ENCODE assay signal across 8 mouse cellular contexts in the genomic region with DNA sequence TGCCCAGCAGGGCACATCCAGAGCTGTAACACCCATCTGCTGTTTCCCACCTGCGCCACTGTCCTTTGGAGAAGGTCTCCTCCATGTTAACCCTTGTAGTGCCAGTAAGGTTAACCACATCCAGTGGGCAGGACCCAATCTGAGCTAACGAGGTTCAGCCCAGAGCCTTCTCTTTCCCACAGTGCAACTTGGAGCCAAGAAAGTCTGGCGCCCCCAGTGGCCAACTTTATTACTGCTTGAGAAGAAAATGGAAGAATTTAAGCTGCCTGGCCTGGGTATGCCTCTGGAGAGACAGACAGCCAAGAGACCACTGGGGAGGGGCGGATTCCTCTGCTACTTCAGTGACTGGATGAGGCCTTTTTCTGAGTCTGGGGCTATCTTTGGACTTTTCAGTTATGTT.
A peak's percentile ranks its signal among the peaks of the same experiment; 100 is the strongest.
DNase-seq lines count a peak whose midpoint lies in the region; TF ChIP-seq lines count a peak whose summit lies in the region.

No protein-coding gene starts in this region.

- no peaks in the 10 kb centered on the region for H3K27me3 ChIP-seq in testis, adult 2 months (ENCODE audit: control insufficient read depth, insufficient read depth, low read length)
- H3K27me3 ChIP-seq in liver, adult 2 months (ENCODE audit: control insufficient read depth, insufficient read depth, low read length): no peaks in the 10 kb centered on the region

- intact Hi-C loops in heart, postnatal 36 days (cut with DNase I): no loop called here

- no peak for DNase-seq in testis, postnatal 14 days (ENCODE audit: low spot score)
- peak; percentile 60 for DNase-seq in adipocyte (ENCODE audit: low spot score)
- DNase-seq in heart, postnatal 36 days: peak; percentile 70 to 78
- no peak for DNase-seq in liver, adult 2 months (ENCODE audit: extremely low read depth, low read depth, low spot score)
- peak; percentile 36 to 40 for DNase-seq in urinary bladder, postnatal 36 days (ENCODE audit: low spot score in 2 of 2)

- H3K4me1 ChIP-seq in testis, adult 2 months (ENCODE audit: control insufficient read depth, insufficient read depth, low read length): no peaks in the 10 kb centered on the region
- no peaks in the 10 kb centered on the region for H3K4me1 ChIP-seq in cortical plate, adult 2 months (ENCODE audit: control insufficient read depth, insufficient read depth, low read length)
- H3K4me1 ChIP-seq in liver, adult 2 months (ENCODE audit: control insufficient read depth, insufficient read depth, low read length): peaks cover 4% of the 10 kb centered on the region
- H3K4me1 ChIP-seq in olfactory bulb, adult 2 months (ENCODE audit: control insufficient read depth, insufficient read depth, low read length): no peaks in the 10 kb centered on the region

- 49% methylated on average over 4 of the region's 4 CpGs for WGBS in liver, adult 2 months
- 45% methylated on average over 4 of the region's 4 CpGs for WGBS in olfactory bulb, adult 2 months

- H3K9ac ChIP-seq in liver, adult 2 months (ENCODE audit: low read depth, low read length): no peak overlapping the region

- H3K27ac ChIP-seq in testis, adult 2 months (ENCODE audit: control insufficient read depth, insufficient read depth, low read depth, low read length): no peak overlapping the region
- no peak overlapping the region for H3K27ac ChIP-seq in cortical plate, adult 2 months (ENCODE audit: insufficient read depth, low read length)
- H3K27ac ChIP-seq in liver, adult 2 months (replicated peaks; ENCODE audit: insufficient read depth, low read depth, low read length): no peak overlapping the region
- no peak overlapping the region for H3K27ac ChIP-seq in olfactory bulb, adult 2 months (ENCODE audit: insufficient read depth, low read depth, low read length)

- TF ChIP-seq CTCF in testis, adult 2 months (IDR thresholded peaks at IDR 0.05; ENCODE audit: control insufficient read depth, insufficient read depth, insufficient replicate concordance, low read depth, low read length): peak; percentile 53; the same call in 1 of the 2 replicates
- TF ChIP-seq CTCF in cortical plate, adult 2 months (IDR thresholded peaks at IDR 0.05; ENCODE audit: extremely low read depth, insufficient read depth, low read length): peak; percentile 52
- TF ChIP-seq CTCF in liver, adult 2 months (IDR thresholded peaks at IDR 0.05; ENCODE audit: low read depth, low read length): peak; percentile 70
- peak; percentile 55; the same call in 1 of the 2 replicates for TF ChIP-seq CTCF in olfactory bulb, adult 2 months (IDR thresholded peaks at IDR 0.05; ENCODE audit: insufficient read depth, low read depth, low read length)

- TF ChIP-seq POLR2A in testis, adult 2 months (IDR thresholded peaks at IDR 0.05; ENCODE audit: control insufficient read depth, low read depth, low read length): no peak
- no peak for TF ChIP-seq POLR2A in cortical plate, adult 2 months (IDR thresholded peaks at IDR 0.05; ENCODE audit: extremely low read depth, insufficient read depth, low read length)
- TF ChIP-seq POLR2A in liver, adult 2 months (IDR thresholded peaks at IDR 0.05; ENCODE audit: extremely low read depth, insufficient read depth, low read length): no peak
- no peak for TF ChIP-seq POLR2A in olfactory bulb, adult 2 months (IDR thresholded peaks at IDR 0.05; ENCODE audit: insufficient read depth, low read depth, low read length)

- no peaks in the 10 kb centered on the region for H3K36me3 ChIP-seq in testis, adult 2 months (ENCODE audit: control insufficient read depth, insufficient read depth, low read length)
- H3K36me3 ChIP-seq in liver, adult 2 months (ENCODE audit: control insufficient read depth, insufficient read depth, low read length): no peaks in the 10 kb centered on the region

- no peak overlapping the region for H3K4me3 ChIP-seq in testis, adult 2 months (ENCODE audit: control insufficient read depth, low read depth, low read length)
- H3K4me3 ChIP-seq in cortical plate, adult 2 months (ENCODE audit: insufficient read depth, low read length): no peak overlapping the region
- H3K4me3 ChIP-seq in liver, adult 2 months (ENCODE audit: insufficient read depth, low read depth, low read length): no peak overlapping the region
- H3K4me3 ChIP-seq in olfactory bulb, adult 2 months (ENCODE audit: insufficient read depth, low read depth, low read length): no peak overlapping the region

- H3K79me2 ChIP-seq in liver, adult 2 months (ENCODE audit: control insufficient read depth, insufficient read depth, low read length): peaks cover 3% of the 10 kb centered on the region; the same call in 1 of the 2 replicates

Comparison
In these comparisons a context has a peak if more than half of its experiments do, and no peak if none do; other contexts are left out.
1. DNase-seq: peak in adipocyte (single experiment), heart, postnatal 36 days (2 of 2) and urinary bladder, postnatal 36 days (2 of 2); none in testis, postnatal 14 days (single experiment) and liver, adult 2 months (single experiment).
2. Peak in every context shown above with its lines, with median percentiles within 50 percentile points of each other: CTCF ChIP-seq.